Mouse (Mus musculus): Measurements from ENCODE around the gene Ttc7b. TPM values are rescaled to one million over a fixed set of nuclear protein-coding genes. Genes with fewer than 3 reads are reported as not detected.

Gene Ttc7b
- polyA plus RNA-seq, 1 experiment from 2014 or later, result 3.7 TPM

DNA sequence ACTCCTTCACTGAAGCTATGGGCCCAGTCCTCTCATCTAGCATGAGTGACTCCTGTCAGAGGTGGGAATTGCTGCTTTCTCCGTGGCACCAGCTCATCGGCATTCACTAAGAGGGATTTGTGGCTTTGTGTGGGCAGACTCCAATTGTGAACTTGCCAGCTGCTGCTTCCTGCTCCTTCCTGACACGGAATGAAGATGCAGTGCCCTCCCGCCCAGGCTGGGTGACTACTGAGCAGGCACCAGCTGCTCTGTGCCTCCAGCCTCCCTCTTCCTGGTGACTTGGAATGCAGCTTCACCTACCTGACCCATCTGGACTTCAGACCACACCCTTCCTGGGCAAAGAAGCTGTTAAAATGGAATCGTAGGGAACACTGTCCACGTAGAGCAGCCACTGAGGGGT lies 257.8 kb downstream of the Ttc7b start:
- Histone ChIP-seq H3K9ac (ENCODE audit: low read length) (no peak overlapping the region), H3K4me1 (replicated peaks; ENCODE audit: control insufficient read depth, insufficient read depth, low read length) (no peaks in the 10 kb centered on the region), H3K4me3 (ENCODE audit: low read length) (no peak overlapping the region), H3K27me3 (ENCODE audit: control insufficient read depth, insufficient read depth, low read depth, low read length) (no peaks in the 10 kb centered on the region), H3K27ac (ENCODE audit: low read length) (no peak overlapping the region), H3K4me2 (ENCODE audit: low read depth, low read length) (no peak overlapping the region), H3K9me3 (ENCODE audit: control insufficient read depth, low read length) (no peaks in the 10 kb centered on the region), H3K36me3 (ENCODE audit: control insufficient read depth, insufficient read depth, low read length) (no peaks in the 10 kb centered on the region)
- ATAC-seq (ENCODE audit: low read depth), result no peak
- WGBS, result 71% methylated on average over 6 of the region's 6 CpGs

GRCm38 (mm10) chr12:100261761-100262160 lies 258.9 kb downstream of the Ttc7b start:
- Histone ChIP-seq H3K9ac (ENCODE audit: low read length) (no peak overlapping the region), H3K9me3 (ENCODE audit: control insufficient read depth, low read length) (no peaks in the 10 kb centered on the region), H3K4me2 (ENCODE audit: low read depth, low read length) (no peak overlapping the region), H3K27me3 (ENCODE audit: control insufficient read depth, insufficient read depth, low read depth, low read length) (no peaks in the 10 kb centered on the region), H3K4me3 (ENCODE audit: low read length) (no peak overlapping the region), H3K36me3 (ENCODE audit: control insufficient read depth, insufficient read depth, low read length) (no peaks in the 10 kb centered on the region), H3K27ac (ENCODE audit: low read length) (no peak overlapping the region), H3K4me1 (replicated peaks; ENCODE audit: control insufficient read depth, insufficient read depth, low read length) (no peaks in the 10 kb centered on the region)
- 72% methylated on average over 6 of the region's 6 CpGs for WGBS
- ATAC-seq (ENCODE audit: low read depth), result no peak

DNA sequence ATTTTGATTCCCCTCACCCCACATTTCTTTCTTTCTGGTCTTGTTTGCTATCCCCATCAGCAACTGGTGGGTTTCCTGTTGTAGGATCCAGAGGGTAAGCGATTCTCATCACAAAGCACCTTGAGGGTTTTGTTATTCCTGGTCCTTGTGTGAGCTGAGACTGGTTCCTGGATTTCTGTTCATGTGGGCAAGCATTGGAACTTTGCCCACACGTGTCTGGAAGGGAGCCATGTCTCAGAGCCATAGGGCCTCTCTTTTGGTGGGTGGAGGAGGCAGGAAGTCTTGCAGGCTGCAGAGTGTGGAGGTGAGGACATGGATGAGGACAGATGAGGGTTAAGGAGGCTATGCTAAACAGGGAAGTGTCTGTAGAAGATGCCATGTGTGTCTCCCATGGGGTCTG lies 260.5 kb downstream of the Ttc7b start:
- H3K9ac ChIP-seq (ENCODE audit: low read length), result no peak overlapping the region
- H3K4me1 ChIP-seq (replicated peaks; ENCODE audit: control insufficient read depth, insufficient read depth, low read length), result no peaks in the 10 kb centered on the region
- no peak overlapping the region for H3K4me2 ChIP-seq (ENCODE audit: low read depth, low read length)
- no peaks in the 10 kb centered on the region for H3K36me3 ChIP-seq (ENCODE audit: control insufficient read depth, insufficient read depth, low read length)
- no peak for ATAC-seq (ENCODE audit: low read depth)
- no peaks in the 10 kb centered on the region for H3K27me3 ChIP-seq (ENCODE audit: control insufficient read depth, insufficient read depth, low read depth, low read length)
- H3K4me3 ChIP-seq (ENCODE audit: low read length), result no peak overlapping the region
- H3K9me3 ChIP-seq (ENCODE audit: control insufficient read depth, low read length), result no peaks in the 10 kb centered on the region
- no peak overlapping the region for H3K27ac ChIP-seq (ENCODE audit: low read length)
- 62% methylated on average over 2 of the region's 2 CpGs for WGBS

DNA sequence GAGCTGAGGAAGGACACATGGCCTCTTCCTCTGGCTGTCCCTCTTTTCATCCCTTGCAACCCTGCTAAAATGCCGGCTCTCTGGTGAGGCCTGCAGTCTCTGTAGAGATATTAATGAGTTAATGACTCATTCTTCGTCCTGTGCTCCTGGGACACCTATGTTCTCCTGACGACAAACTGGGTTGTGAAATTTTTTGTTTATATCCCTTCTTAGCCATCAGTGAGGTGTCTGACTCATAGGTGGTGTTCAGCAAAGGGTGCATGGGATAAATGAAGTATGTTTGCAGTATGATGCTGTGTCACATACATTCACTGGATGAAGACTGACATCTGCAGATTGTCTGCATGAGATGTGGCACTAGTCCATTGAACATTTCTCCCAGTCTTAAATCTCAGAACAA lies 262.8 kb downstream of the Ttc7b start:
- Histone ChIP-seq H3K9ac (ENCODE audit: low read length) (no peak overlapping the region), H3K36me3 (ENCODE audit: control insufficient read depth, insufficient read depth, low read length) (no peaks in the 10 kb centered on the region), H3K9me3 (ENCODE audit: control insufficient read depth, low read length) (no peaks in the 10 kb centered on the region), H3K27ac (ENCODE audit: low read length) (no peak overlapping the region), H3K4me3 (ENCODE audit: low read length) (no peak overlapping the region), H3K4me1 (replicated peaks; ENCODE audit: control insufficient read depth, insufficient read depth, low read length) (no peaks in the 10 kb centered on the region), H3K4me2 (ENCODE audit: low read depth, low read length) (no peak overlapping the region), H3K27me3 (ENCODE audit: control insufficient read depth, insufficient read depth, low read depth, low read length) (no peaks in the 10 kb centered on the region)
- WGBS, result 60% methylated on average over 3 of the region's 3 CpGs
- no peak for ATAC-seq (ENCODE audit: low read depth)

DNA sequence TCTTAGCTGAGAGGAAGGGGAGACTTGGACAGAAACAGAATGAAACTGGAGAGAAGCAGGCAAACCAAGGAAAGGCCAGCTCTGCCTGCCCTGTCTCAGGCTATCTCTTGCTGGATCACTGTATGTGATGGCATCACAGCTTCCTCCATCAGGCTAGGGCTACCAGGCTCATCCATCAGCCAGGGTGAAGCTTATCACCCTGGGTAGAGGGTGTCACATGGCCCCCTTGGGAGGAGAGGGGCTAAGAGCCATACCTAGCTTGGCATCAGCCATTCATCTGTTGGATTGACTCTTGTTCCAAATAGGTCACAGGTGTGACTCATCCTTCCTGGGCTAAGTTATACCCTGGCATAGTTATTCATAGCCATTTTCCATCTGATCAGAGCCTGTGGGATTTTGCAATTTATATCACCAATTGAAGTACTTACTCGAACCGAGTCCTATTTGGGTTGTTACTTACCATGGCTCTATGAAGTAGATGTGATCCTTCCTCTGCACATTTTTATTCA lies 265.1 kb downstream of the Ttc7b start:
- ATAC-seq (ENCODE audit: low read depth), result no peak

GRCm38 (mm10) chr12:100254471-100254870 lies 266.2 kb downstream of the Ttc7b start:
- H3K4me1 ChIP-seq (replicated peaks; ENCODE audit: control insufficient read depth, insufficient read depth, low read length), result no peaks in the 10 kb centered on the region
- no peak overlapping the region for H3K9ac ChIP-seq (ENCODE audit: low read length)
- WGBS, result 74% methylated on average over 4 of the region's 4 CpGs
- no peaks in the 10 kb centered on the region for H3K9me3 ChIP-seq (ENCODE audit: control insufficient read depth, low read length)
- no peaks in the 10 kb centered on the region for H3K36me3 ChIP-seq (ENCODE audit: control insufficient read depth, insufficient read depth, low read length)
- no peak overlapping the region for H3K4me2 ChIP-seq (ENCODE audit: low read depth, low read length)
- no peak for ATAC-seq (ENCODE audit: low read depth)
- H3K4me3 ChIP-seq (ENCODE audit: low read length), result no peak overlapping the region
- no peak overlapping the region for H3K27ac ChIP-seq (ENCODE audit: low read length)
- H3K27me3 ChIP-seq (ENCODE audit: control insufficient read depth, insufficient read depth, low read depth, low read length), result no peaks in the 10 kb centered on the region

More for the DNA sequence above, 265.1 kb downstream of the Ttc7b start:
- WGBS, result 89% methylated on average over 2 of the region's 2 CpGs
- H3K4me1 ChIP-seq (replicated peaks; ENCODE audit: control insufficient read depth, insufficient read depth, low read length), result no peaks in the 10 kb centered on the region
- no peak overlapping the region for H3K4me2 ChIP-seq (ENCODE audit: low read depth, low read length)
- H3K27me3 ChIP-seq (ENCODE audit: control insufficient read depth, insufficient read depth, low read depth, low read length), result no peaks in the 10 kb centered on the region
- no peaks in the 10 kb centered on the region for H3K9me3 ChIP-seq (ENCODE audit: control insufficient read depth, low read length)
- H3K27ac ChIP-seq (ENCODE audit: low read length), result no peak overlapping the region
- no peak overlapping the region for H3K9ac ChIP-seq (ENCODE audit: low read length)
- H3K4me3 ChIP-seq (ENCODE audit: low read length), result no peak overlapping the region
- H3K36me3 ChIP-seq (ENCODE audit: control insufficient read depth, insufficient read depth, low read length), result no peaks in the 10 kb centered on the region

Other genes with a start within 250 kb of the Ttc7b start
- 4.3 and 4.4 TPM in 2 replicates for gene Rps6ka5, start 206.2 kb upstream of the Ttc7b start, polyA plus RNA-seq (2015; fragmentation: Nextera tagmentation; extraction: Ambion mirVana)